Mouse (Mus musculus) natural killer cell, adult 2 months (primary cell): Measurements from ENCODE around the gene Irs1.

Source experiments
- DNase-seq, 2 experiments: peaks; one replicate each; pipeline ENCODE4 v3.0.0; 2022; ENCODE audit warnings: low spot score in 2 of 2

The Irs1 gene

GRCm38 (mm10) chr1:82288421-82288990 lies 2.7 kb downstream of the Irs1 start:
- no peak for DNase-seq

- no peak for DNase-seq
Observed at GRCm38 (mm10) chr1:82287776-82288325, 3.4 kb downstream of the Irs1 start.

GRCm38 (mm10) chr1:82287052-82287775 lies 4.0 kb downstream of the Irs1 start:
- DNase-seq = no peak

- DNase-seq = no peak
Observed at GRCm38 (mm10) chr1:82286190-82287051, 4.8 kb downstream of the Irs1 start.

- no peak for DNase-seq
Observed at GRCm38 (mm10) chr1:82285461-82286189, 5.6 kb downstream of the Irs1 start.

GRCm38 (mm10) chr1:82284403-82284802 lies 6.8 kb downstream of the Irs1 start:
- no peak for DNase-seq

GRCm38 (mm10) chr1:82283901-82284301 lies 7.3 kb downstream of the Irs1 start:
- DNase-seq = no peak

GRCm38 (mm10) chr1:82282992-82283611 lies 8.1 kb downstream of the Irs1 start:
- peak; percentile 51 to 74 for DNase-seq

- DNase-seq = no peak
Observed at GRCm38 (mm10) chr1:82281823-82282222, 9.4 kb downstream of the Irs1 start.

- no peak for DNase-seq
Observed at GRCm38 (mm10) chr1:82279768-82280167, 11.4 kb downstream of the Irs1 start.

GRCm38 (mm10) chr1:82274361-82274760 lies 16.9 kb downstream of the Irs1 start:
- DNase-seq = no peak

GRCm38 (mm10) chr1:82273529-82273928 lies 17.7 kb downstream of the Irs1 start:
- no peak for DNase-seq

GRCm38 (mm10) chr1:82272231-82272630 lies 19.0 kb downstream of the Irs1 start:
- no peak for DNase-seq

- DNase-seq = no peak
Observed at GRCm38 (mm10) chr1:82267547-82267946, 23.7 kb downstream of the Irs1 start.

GRCm38 (mm10) chr1:82262331-82262730 lies 28.9 kb downstream of the Irs1 start:
- no peak for DNase-seq

GRCm38 (mm10) chr1:82261638-82262037 lies 29.6 kb downstream of the Irs1 start:
- DNase-seq = no peak

- DNase-seq = no peak
Observed at GRCm38 (mm10) chr1:82261053-82261618, 30.1 kb downstream of the Irs1 start.

GRCm38 (mm10) chr1:82260055-82260454 lies 31.2 kb downstream of the Irs1 start:
- DNase-seq = no peak

GRCm38 (mm10) chr1:82258331-82258730 lies 32.9 kb downstream of the Irs1 start:
- DNase-seq = no peak

- no peak for DNase-seq
Observed at GRCm38 (mm10) chr1:82257457-82257856, 33.8 kb downstream of the Irs1 start.
